Mouse (Mus musculus) spleen, adult 2 months (tissue): ENCODE data around the gene Calm4.

ENCODE experiments used
- CTCF ChIP-seq: fragments of 200-500 bp; IDR thresholded peaks from 2 replicates; pipeline ENCODE4 v1.5.1; 2011; ENCODE audit warnings: mild to moderate bottlenecking, inconsistent platforms; ENCODE audit not compliant: insufficient read depth, insufficient read length, insufficient replicate concordance; ENCODE audit errors: extremely low read depth
- POLR2A ChIP-seq: fragments of 200-500 bp; IDR thresholded peaks from 2 replicates; pipeline ENCODE4 v1.6.1; 2011; ENCODE audit warnings: low read depth, low read length, inconsistent platforms

- no peak for TF ChIP-seq POLR2A
- TF ChIP-seq CTCF: no peak
These were observed 31.9 kb upstream of the Calm4 start for GRCm38 (mm10) chr13:3805638-3806037.
